Mouse (Mus musculus): ENCODE measurements at regions not wholly inside any gene's neighbourhood (a gene's known extent, or its start where the extent isn't known, plus 50 kb on each side); places are given as distances from the start of the nearest gene placed in this dataset.

- DNase-seq, result peak in 1 of 2 experiments; percentile 16
Observed at GRCm38 (mm10) chr1:75901146-75901545, 355.1 kb downstream of the Slc4a3 start.

GRCm38 (mm10) chr1:75905699-75906470 is 359.8 kb downstream of the Slc4a3 start:
- no peak for DNase-seq

GRCm38 (mm10) chr1:75915311-75915710 is 369.2 kb downstream of the Slc4a3 start:
- DNase-seq, result no peak

GRCm38 (mm10) chr1:75916181-75916580 is 370.1 kb downstream of the Slc4a3 start:
- DNase-seq, result no peak

GRCm38 (mm10) chr1:75919134-75919533 is 373.1 kb downstream of the Slc4a3 start:
- DNase-seq, result no peak

GRCm38 (mm10) chr1:75925046-75925445 is 379.0 kb downstream of the Slc4a3 start:
- DNase-seq, result no peak

- DNase-seq, result peak; percentile 98 to 99
Observed at GRCm38 (mm10) chr1:75925802-75926201, 379.7 kb downstream of the Slc4a3 start.

GRCm38 (mm10) chr1:75931852-75932251 is 385.8 kb downstream of the Slc4a3 start:
- no peak for DNase-seq

- peak in 1 of 2 experiments; percentile 9 for DNase-seq
Observed at GRCm38 (mm10) chr1:75933831-75934230, 387.8 kb downstream of the Slc4a3 start.

- DNase-seq, result no peak
Observed at GRCm38 (mm10) chr1:75934761-75935160, 388.7 kb downstream of the Slc4a3 start.

- no peak for DNase-seq
Observed at GRCm38 (mm10) chr1:75935866-75936265, 389.8 kb downstream of the Slc4a3 start.

- peak in 1 of 2 experiments; percentile 10 for DNase-seq
Observed at GRCm38 (mm10) chr1:75936596-75936995, 390.5 kb downstream of the Slc4a3 start.

GRCm38 (mm10) chr1:75937331-75937730 is 391.3 kb downstream of the Slc4a3 start:
- no peak for DNase-seq

GRCm38 (mm10) chr1:75946290-75946839 is 400.3 kb downstream of the Slc4a3 start:
- DNase-seq, result no peak

- no peak for DNase-seq
Observed at GRCm38 (mm10) chr1:75978203-75978986, 432.3 kb downstream of the Slc4a3 start.

GRCm38 (mm10) chr1:75983057-75983456 is 437.0 kb downstream of the Slc4a3 start:
- no peak for DNase-seq

GRCm38 (mm10) chr1:75983487-75983886 is 437.4 kb downstream of the Slc4a3 start:
- DNase-seq, result no peak

GRCm38 (mm10) chr1:75988496-75988895 is 442.4 kb downstream of the Slc4a3 start:
- DNase-seq, result no peak

GRCm38 (mm10) chr1:75992039-75992438 is 446.0 kb downstream of the Slc4a3 start:
- no peak for DNase-seq

- no peak for DNase-seq
Observed at GRCm38 (mm10) chr1:75997222-75997621, 451.2 kb downstream of the Slc4a3 start.

- DNase-seq, result no peak
Observed at GRCm38 (mm10) chr1:76001124-76001523, 455.1 kb downstream of the Slc4a3 start.

GRCm38 (mm10) chr1:76009601-76010000 is 463.5 kb downstream of the Slc4a3 start:
- DNase-seq, result peak; percentile 13 to 27

- DNase-seq, result no peak
Observed at GRCm38 (mm10) chr1:76010212-76010800, 464.2 kb downstream of the Slc4a3 start.
